In genomic region chr5:111891261-111891693, GRCm38 (mm10) we compare ENCODE assay signal across 7 mouse cellular contexts.
A peak's percentile ranks its signal among the peaks of the same experiment; 100 is the strongest.
DNase-seq lines count a peak whose midpoint lies in the region; ATAC-seq and TF ChIP-seq lines count a peak whose summit lies in the region.

No protein-coding gene starts in this region.

- WGBS in embryonic facial prominence, embryonic 15.5 days = 18% methylated on average over 8 of the region's 8 CpGs
- 50% methylated on average over 8 of the region's 8 CpGs for WGBS in heart, embryonic 15.5 days
- 22% methylated on average over 8 of the region's 8 CpGs for WGBS in lung, embryonic 15.5 days

- DNase-seq in Patski (ENCODE audit: low read depth, low spot score) = peak; percentile 71
- no peak for DNase-seq in spleen, postnatal 10 days (ENCODE audit: low spot score in 2 of 2)
- no peak for DNase-seq in spleen, adult 18-20 months
- no peak for DNase-seq in ovary, postnatal 10 days (ENCODE audit: low spot score)

- peaks cover 82% of the 10 kb centered on the region for H3K4me1 ChIP-seq in embryonic facial prominence, embryonic 15.5 days
- H3K4me1 ChIP-seq in heart, embryonic 15.5 days (replicated peaks) = peaks cover 23% of the 10 kb centered on the region
- peaks cover 46% of the 10 kb centered on the region for H3K4me1 ChIP-seq in lung, embryonic 15.5 days

- 0 out of 2 replicates have a peak overlapping the region, but pooled peaks have one; percentile 3 for H3K4me2 ChIP-seq in embryonic facial prominence, embryonic 15.5 days (replicated peaks)
- no peak overlapping the region for H3K4me2 ChIP-seq in heart, embryonic 15.5 days
- H3K4me2 ChIP-seq in lung, embryonic 15.5 days = no peak overlapping the region

- ATAC-seq in Patski = peak; percentile 72
- peak; percentile 75 for ATAC-seq in embryonic facial prominence, embryonic 15.5 days (ENCODE audit: insufficient number of reproducible peaks, low FRiP score, low TSS enrichment, low read depth)
- ATAC-seq in heart, embryonic 15.5 days (replicated peaks; ENCODE audit: insufficient number of reproducible peaks, insufficient read depth, low FRiP score, low read depth) = peak; percentile 28; the same call in 1 of the 2 replicates
- peak; percentile 43 for ATAC-seq in lung, embryonic 15.5 days (ENCODE audit: borderline replicate concordance, extremely low read depth, low FRiP score, low TSS enrichment)

- peak overlapping the region; percentile 95 for H3K27ac ChIP-seq in embryonic facial prominence, embryonic 15.5 days (replicated peaks)
- peak overlapping the region; percentile 75 for H3K27ac ChIP-seq in heart, embryonic 15.5 days
- peak overlapping the region; percentile 95 for H3K27ac ChIP-seq in lung, embryonic 15.5 days

- no peaks in the 10 kb centered on the region for H3K27me3 ChIP-seq in Patski
- H3K27me3 ChIP-seq in embryonic facial prominence, embryonic 15.5 days = no peaks in the 10 kb centered on the region
- H3K27me3 ChIP-seq in heart, embryonic 15.5 days = peaks cover 20% of the 10 kb centered on the region
- H3K27me3 ChIP-seq in lung, embryonic 15.5 days = no peaks in the 10 kb centered on the region

- no peak for TF ChIP-seq CTCF in Patski (IDR thresholded peaks at IDR 0.05)

- no peaks in the 10 kb centered on the region for H3K36me3 ChIP-seq in embryonic facial prominence, embryonic 15.5 days
- no peaks in the 10 kb centered on the region for H3K36me3 ChIP-seq in heart, embryonic 15.5 days
- no peaks in the 10 kb centered on the region for H3K36me3 ChIP-seq in lung, embryonic 15.5 days

- H3K9ac ChIP-seq in embryonic facial prominence, embryonic 15.5 days = no peak overlapping the region
- no peak overlapping the region for H3K9ac ChIP-seq in heart, embryonic 15.5 days
- H3K9ac ChIP-seq in lung, embryonic 15.5 days = no peak overlapping the region

- POLR2A ChIA-PET in Patski (lab: Charles Lee) = interaction anchor here (0.8 kb wide), 1 partner anchor 42 kb away, joined by 4 read pairs; no protein-coding TSS in a partner anchor

- CTCF ChIA-PET in Patski (lab: Charles Lee) = interaction anchor here (2.0 to 2.3 kb wide), 2 partner anchors 9 to 11 kb away, joined by 6 to 9 read pairs; no protein-coding TSS in a partner anchor

- in situ Hi-C loops in Patski (cut with MboI; ENCODE audit: low pct_unique_long_range_greater_than_20kb) = no loop called here

- H3K4me3 ChIP-seq in embryonic facial prominence, embryonic 15.5 days (replicated peaks) = no peak overlapping the region
- H3K4me3 ChIP-seq in heart, embryonic 15.5 days = no peak overlapping the region
- H3K4me3 ChIP-seq in lung, embryonic 15.5 days = no peak overlapping the region

- no peaks in the 10 kb centered on the region for H3K9me3 ChIP-seq in embryonic facial prominence, embryonic 15.5 days (replicated peaks)
- H3K9me3 ChIP-seq in heart, embryonic 15.5 days (replicated peaks) = no peaks in the 10 kb centered on the region
- H3K9me3 ChIP-seq in lung, embryonic 15.5 days = no peaks in the 10 kb centered on the region
